Mouse (Mus musculus) thymus, adult 18-20 months (tissue): ENCODE measurements around the gene Natd1.

Source experiments
- DNase-seq, 2 experiments: peaks; one replicate each; pipeline ENCODE4 v3.0.0; 2022; ENCODE audit warnings: mixed read lengths in 2 of 2

The Natd1 gene

DNA sequence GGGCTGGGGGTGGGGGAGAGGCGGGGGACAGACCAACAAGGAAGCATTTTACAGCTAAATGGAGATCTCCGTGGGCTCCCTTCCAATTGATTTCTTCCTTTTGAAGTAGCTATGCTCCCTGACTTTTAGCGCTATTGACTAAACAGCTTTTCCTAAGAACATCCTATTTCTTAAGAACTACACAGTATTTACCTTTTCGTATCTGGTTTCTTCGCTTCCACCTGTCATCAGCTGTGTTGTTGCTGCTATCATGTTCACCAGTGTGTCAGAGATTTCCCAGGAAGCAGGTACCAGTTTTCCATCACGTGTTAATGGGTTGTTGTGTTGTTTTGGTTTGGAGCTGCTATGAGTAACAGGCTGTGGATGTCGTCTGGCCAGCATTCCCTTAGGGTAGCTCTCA, at the start of gene Natd1:
Gene Natd1, minus strand, starts transcription at position 260 of the 400 bp plus-strand sequence.
- DNase-seq, result no peak

DNA sequence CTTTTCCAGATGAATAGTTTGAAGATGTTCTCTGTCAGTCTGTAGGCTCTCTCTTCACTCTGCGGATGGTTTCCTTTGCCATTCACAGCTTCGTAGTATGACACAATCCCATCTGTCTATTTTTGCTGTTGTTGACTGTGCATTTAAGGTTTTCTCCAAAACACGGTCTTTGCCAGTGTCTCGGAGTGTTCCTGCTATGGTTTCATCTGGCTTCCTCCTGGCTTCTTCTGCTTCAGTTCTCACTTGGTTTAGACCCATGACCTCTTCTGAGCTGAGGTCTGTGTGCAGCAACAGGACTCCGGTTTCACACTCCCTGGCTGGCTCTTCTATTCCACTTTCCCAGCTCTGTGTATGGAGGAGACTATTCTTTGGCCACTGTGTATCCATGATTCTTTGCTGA, 48.2 kb upstream of the Natd1 start:
- no peak for DNase-seq

- no peak for DNase-seq
Observed at GRCm38 (mm10) chr11:60961176-60961575, 46.6 kb upstream of the Natd1 start.

GRCm38 (mm10) chr11:60958948-60959347, 44.4 kb upstream of the Natd1 start:
- DNase-seq, result no peak

DNA sequence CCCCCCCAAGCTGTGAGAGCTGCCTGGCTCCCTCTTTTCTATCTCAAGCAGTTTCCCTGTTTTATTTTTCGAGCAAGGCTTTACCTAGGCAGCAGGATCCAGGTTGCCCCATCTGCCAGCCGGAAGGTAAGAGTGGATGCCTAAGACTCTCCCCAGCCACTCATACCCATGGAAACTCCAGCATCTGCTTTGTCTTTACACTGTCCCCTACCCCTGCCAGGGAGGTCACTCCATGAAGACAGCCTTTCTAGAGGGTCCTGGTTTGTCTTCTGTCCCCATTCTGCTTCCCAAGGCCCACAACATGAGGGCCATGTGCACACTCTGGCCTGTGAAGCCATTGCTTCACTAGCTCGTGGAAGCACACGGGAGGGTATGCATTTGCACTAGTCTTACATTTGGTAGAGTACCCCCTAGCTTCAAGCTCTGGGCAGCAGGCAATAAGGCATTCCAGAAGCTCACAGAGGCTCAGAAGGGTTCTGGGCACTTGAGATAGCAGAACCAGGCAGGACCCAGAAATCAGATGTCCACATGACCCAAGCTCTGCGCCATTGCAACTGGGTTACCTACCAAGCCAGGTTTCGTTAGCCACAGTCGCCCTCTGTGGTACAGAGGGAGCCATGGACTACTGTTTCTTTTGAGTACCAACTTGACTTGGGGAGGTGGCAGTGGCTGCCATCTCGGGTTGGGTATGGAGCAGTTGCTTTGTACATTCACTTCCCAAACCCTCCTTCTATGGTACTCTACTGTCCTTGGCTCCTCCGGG, 41.3 kb upstream of the Natd1 start:
- no peak for DNase-seq

GRCm38 (mm10) chr11:60954255-60955104, 39.9 kb upstream of the Natd1 start:
- DNase-seq, result no peak

- DNase-seq, result peak; percentile 46 to 47
Observed at GRCm38 (mm10) chr11:60953803-60954202, 39.3 kb upstream of the Natd1 start.

DNA sequence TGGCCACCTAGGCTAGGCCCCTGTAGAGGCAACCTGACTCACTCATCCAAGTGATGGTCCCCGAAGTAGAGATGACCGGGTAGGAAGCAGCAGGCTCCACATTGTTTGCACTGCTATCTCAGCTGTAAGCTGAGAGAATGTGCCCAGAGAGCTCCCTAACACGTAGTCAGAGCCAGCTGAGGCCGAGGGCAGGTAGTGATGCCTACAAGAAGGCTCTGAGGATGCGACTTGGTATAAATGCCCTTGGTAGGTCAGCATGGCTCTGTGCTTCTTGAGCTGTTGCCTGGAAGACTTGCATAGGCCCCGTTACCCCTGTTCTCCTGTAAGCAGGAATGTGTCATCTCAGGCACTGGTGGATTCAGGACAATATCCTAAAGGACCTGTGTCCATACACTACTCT, 38.4 kb upstream of the Natd1 start:
- DNase-seq, result no peak

DNA sequence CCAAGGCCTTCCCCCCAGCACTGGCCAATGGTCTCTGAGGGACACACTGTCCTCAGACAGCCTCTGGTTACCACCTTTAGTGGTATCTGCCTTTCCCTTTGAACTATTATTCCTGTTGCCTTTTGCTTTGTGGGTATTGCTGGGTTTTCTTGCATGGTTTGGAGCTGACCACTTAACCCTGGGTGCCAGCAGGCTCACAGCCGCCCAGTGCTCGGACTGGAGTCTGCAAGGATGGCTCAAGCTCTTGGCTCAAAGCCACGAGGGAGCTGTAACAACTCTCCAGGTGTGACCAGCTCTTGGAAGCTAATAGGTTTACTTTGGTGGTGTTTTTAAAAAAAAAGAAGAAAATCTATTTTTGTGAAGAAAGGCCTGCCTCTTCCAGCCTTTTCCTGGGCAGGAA, 37.8 kb upstream of the Natd1 start:
- DNase-seq, result no peak

DNA sequence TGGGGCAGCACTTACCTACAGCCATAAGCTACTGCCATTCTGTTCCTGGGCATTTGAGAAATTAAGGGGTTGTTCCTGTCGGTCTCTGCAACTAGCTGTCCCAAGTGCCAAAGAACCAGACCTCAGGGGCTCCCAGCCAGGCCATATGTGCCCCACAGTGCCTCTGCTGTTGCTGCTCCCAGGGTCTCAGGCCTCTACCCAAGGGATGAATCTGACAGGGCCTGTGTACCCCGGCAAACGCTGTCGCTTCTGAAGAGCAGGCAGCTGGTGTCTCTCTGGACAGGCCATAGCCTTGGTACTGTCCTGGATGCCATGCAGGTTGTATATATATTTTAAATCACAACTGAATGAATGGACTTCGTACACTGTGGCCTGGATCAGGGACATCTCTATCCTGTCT, 37.3 kb upstream of the Natd1 start:
- DNase-seq, result no peak

DNA sequence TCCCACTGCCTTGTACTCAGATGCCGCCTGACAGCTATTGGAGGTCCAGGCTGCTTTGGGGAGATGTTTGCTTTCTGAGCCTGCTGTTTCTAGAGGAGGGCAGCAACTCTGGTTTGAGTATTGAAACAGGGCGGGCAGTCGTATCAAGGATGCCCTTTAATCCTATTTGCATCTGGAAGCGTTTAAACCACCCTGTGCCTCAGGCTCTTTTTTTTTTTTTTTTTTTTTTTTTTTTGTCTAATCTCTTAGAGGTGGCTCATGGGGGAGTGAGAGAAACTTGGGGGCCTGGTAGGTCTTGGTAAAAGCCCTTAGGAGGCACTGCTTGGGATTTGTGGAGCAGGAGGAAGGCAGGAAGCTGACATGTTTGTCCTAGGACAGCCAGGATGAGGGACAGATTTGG, 30.5 kb upstream of the Natd1 start:
- DNase-seq, result no peak

DNA sequence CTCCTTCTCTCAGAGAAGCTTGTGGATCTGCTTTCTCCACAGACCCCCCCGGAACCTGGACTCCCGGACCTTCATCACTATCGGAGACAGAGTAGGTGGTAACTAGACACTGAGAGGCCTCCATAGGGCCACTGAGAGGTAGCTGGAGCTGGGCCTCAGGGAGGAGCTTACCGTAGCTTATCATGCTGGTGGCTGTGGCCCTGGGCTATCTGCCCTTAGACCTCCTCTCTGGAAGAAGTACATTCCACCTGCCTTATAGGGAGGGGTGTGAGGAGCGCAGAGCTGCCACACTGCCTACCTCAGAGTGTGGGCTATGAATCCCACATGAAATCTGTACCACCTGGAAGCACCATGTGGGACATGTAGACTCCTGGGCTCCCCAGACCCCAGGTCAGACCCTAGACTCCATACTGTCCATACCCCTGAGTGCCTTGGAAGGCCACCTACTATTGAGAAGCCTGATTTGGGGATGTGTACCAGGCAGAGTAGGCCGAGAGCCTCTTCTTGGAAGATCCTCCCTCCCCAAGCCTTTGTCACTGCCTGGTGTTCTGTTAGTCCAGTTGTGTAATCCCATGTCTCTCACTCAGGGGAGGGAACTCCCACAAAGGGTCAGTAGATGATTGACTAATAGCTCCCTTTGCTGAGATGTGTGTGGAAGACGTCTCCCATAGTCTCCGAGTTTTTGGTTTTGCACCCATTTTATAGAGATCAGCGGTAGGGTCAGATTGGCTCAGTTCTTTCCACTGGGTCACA, 27.9 kb upstream of the Natd1 start:
- DNase-seq, result no peak

- DNase-seq, result no peak
Observed at GRCm38 (mm10) chr11:60941370-60941769, 26.8 kb upstream of the Natd1 start.

DNA sequence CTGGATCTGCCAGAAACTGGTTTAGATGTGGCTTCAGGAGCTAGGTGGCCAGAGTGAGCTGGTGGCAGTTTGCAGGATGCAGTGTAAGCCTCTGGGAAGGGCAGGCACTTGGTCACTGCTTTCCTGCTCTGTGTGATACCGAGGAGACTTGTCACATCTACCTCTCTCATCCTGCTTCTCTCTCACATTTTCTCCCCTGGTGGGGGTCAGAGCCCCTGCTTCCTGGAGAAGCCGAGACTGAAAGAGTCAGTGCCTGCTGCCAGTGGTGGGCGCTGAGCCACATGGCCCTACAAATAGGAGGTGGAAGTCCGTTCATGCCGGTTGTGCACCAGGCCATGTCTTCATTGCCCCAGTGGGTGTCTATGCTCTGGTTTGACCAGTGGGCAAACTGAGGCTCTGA, 26.0 kb upstream of the Natd1 start:
- no peak for DNase-seq

DNA sequence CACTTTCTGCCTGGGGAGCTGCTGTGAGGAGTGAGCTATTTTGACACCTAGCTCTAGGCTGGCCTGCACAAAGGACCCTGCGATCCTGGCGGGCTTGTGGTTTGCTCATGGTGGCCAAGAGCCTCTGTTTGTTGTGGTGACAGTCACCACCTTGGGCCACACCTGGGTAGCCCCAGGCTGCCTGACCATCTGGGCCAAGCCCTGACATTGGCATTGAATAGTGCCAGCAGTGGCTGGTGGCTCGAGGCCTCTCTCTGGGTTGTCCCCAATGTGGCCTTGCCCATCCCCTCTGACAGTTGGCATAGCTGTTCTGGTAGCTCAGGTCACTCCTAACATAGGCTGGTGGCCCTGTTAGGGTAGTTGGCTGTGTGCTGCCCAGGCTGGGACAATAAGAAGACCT, 24.9 kb upstream of the Natd1 start:
- no peak for DNase-seq

DNA sequence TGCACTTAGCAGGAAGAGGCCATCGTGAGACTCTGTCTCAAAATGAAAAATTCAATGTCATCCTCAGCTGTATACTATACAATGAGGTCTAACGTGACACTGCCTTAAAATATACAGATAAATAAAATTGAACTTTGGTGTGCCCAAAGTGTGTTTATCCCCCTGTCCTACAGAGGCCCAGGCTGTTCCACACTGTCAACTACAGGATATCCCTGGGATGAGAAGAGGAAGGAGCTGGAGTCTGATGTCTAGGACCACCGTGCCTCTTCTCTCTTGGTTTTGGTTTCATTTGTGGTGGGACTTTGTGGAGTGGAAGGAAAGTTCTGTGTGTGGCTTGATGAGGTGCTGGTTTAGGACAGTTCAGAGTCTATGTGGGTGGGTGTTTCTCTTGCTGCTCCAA, 23.1 kb upstream of the Natd1 start:
- DNase-seq, result no peak

DNA sequence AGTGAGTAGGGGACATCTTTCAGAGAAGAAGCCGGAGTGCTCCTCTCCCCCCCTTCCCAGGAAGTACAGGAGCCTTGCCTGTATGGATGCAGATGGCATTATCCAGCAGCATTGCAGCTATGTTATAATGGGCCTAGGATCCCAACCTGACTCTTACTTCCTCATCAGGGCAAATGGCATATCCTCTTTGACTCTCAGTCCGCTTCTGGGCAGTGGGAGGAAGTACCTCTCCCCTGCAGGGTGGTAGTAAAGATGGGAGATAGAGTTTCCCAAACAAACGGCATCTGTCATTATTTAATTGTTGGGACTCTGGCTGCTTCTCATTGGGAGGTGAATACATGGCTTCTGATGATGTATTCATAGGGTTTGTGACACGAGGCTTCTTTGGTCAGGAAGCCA, 21.4 kb upstream of the Natd1 start:
- no peak for DNase-seq

- peak; percentile 63 to 69 for DNase-seq
Observed at GRCm38 (mm10) chr11:60935326-60935974, 20.9 kb upstream of the Natd1 start.

DNA sequence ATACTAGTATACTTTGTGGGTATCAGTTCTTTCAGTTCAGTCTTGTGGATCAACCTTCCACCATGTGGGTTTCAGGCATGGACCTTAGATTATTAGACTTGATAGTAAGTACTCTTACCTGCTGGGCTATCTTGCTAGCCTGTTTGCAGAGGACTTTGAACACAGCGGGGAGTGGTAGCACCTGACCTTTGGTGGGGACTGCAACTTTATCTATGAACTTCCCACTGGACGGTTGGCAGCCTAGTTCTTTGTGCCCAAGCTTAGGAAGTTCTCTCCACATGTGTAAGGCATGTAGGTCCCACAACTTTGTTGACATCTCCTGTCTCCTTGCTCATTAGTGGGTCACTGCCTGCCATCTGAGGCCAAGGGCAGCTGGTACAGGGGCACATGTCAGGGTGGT, 20.2 kb upstream of the Natd1 start:
- no peak for DNase-seq

GRCm38 (mm10) chr11:60933178-60933930, 18.8 kb upstream of the Natd1 start:
- DNase-seq, result no peak

- DNase-seq, result no peak
Observed at GRCm38 (mm10) chr11:60932503-60933020, 18.0 kb upstream of the Natd1 start.
